Mouse (Mus musculus) adrenal gland, adult 8-10 months (tissue): ENCODE results near the gene Mob3a. TPM values are rescaled to one million over a fixed set of nuclear protein-coding genes. Genes with fewer than 3 reads are reported as not detected.
A peak's percentile ranks its signal among the peaks of the same experiment; 100 is the strongest.

Source experiments
- DNase-seq: peaks from one replicate; pipeline ENCODE4 v3.0.0; 2022
- total RNA-seq, 4 experiments: library from RNA; stranded (reverse); gene quantifications; 2 replicates each; pipeline ENCODE4 v1.2.4; 2022

Gene Mob3a
- total RNA-seq: 10 to 100 TPM; 16.2 to 33.5 (median 25.7) TPM

DNA sequence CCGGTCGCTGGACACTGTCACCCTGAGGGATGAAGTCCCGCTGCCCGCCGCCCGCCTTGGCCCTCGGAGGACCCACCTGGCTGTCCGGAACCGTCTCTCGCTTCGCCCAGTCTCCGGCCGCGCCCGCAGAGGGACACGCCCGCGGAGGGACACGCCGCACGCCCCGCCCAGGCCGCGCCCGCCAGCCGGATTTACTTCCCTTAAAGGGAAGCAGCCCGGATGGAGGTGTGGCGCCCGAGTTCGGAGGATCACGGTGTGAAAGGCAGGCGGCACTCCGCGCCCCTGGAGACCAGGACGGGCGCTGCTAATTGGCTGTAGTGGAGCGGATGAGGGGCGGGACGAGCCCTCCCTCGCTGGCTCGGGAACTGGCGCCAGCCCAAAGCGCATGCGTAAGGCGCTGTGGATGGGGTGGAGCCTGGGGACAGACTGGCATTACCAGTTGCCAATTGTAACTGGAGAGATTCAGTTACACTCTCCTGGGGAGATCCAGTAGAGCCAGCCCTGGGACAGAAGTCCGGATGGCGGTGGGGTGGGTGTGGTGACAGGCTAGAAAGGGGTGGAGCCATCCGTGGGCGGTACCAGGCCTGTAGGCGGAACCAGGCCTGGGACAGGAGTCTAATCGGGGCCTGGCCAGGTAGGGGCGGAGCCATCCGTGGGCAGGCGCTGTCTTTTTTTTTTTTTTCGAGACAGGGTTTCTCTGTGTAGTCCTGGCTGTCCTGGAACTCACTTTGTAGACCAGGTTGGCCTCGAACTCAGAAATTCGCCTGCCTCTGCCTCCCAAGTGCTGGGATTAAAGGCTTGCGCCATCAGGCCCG lies at the start of gene Mob3a, which contains the start of gene Izumo4:
TSS of gene Mob3a (minus strand) at position 257 of the 815 bp plus-strand sequence.
TSS of gene Izumo4 (plus strand) at position 464 of the 815 bp plus-strand sequence.
- peak; percentile 99 for DNase-seq

DNA sequence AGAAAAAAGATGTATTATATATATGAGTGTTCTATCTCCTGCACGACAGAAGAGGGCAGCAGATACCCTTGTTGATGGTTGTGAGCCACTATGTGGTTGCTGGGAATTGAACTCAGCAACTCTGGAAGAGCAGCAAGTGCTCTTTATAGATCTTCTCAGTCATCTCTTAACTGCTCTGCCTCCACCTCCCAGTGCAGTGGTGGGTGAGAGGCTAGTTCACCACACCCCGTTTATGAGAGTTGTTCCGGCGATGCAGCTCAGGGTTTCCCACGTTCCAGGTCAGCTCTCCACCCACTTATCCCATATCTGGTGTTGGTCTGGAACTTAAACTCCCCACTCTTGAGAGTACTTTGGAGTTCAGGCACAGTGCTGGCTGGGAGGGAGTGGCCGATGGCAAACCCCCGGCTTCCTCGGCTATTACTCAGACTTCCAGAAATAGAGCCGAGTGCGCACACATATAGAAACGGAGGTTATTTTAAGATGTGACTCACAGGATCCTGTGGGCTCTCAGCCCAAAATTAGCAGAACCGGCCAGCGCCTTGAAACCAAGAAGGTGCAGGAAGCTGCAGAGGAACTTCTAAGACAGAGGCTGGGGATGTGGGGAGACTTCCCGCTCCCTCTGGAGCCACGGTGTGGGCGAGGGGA lies 49.5 kb upstream of the Mob3a start:
- peak; percentile 67 for DNase-seq

DNA sequence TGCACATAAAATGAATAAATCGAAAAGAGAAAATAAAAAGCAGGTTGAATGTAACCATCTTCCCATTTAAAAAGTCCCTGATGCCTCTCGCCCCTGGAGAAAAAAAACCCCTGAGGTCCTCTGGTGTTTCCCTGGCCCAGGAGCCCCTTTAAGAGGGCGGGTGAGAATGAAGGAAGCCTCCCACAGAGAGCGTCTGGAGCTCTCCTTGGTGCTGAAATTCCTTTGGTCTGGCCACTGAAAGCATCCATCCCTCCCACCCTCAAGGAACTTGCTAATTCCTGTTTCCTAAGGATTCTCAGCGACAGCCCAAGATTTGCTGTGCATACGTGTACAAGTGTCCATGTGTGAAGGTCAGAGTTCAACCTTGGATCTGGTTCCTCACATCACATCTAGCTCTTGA lies 46.8 kb upstream of the Mob3a start:
- DNase-seq: no peak

DNA sequence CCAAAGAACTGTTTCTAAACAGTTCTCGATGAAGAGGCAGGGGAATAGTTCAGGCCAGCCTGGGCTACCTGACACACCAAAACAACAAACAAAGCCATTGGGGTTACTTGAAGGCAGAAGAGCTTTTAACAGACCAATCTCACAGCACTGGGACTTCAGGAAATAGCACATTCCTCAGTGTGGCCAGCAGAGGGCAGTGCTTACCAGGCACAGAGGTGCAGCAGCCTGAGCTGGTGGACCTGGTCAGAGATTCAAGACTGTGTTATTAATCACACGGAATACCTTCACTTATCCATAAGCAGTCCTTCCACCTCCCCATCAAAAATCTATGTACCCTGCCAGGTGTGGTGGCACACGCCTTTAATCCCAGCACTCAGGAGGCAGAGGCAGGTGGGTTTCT lies 45.6 kb upstream of the Mob3a start:
- DNase-seq: no peak

DNA sequence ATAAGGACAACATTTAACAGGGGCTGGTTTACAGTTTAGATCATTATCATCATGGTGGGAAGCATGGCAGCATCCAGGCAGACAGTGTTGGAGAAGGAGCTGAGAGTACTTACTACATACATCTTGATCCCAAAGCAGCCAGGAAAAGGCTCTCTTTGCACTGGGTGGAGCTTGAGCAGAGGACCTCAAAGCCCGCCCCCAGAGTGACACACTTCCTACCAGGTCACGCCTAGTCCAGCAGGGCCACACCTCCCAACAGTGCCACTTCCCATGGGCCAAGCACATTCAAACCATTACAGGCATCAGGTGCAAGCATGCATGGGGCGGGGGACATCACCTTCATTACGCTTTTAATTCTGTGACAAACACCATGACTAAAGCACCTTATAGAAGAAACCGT lies 42.5 kb upstream of the Mob3a start:
- DNase-seq: no peak

DNA sequence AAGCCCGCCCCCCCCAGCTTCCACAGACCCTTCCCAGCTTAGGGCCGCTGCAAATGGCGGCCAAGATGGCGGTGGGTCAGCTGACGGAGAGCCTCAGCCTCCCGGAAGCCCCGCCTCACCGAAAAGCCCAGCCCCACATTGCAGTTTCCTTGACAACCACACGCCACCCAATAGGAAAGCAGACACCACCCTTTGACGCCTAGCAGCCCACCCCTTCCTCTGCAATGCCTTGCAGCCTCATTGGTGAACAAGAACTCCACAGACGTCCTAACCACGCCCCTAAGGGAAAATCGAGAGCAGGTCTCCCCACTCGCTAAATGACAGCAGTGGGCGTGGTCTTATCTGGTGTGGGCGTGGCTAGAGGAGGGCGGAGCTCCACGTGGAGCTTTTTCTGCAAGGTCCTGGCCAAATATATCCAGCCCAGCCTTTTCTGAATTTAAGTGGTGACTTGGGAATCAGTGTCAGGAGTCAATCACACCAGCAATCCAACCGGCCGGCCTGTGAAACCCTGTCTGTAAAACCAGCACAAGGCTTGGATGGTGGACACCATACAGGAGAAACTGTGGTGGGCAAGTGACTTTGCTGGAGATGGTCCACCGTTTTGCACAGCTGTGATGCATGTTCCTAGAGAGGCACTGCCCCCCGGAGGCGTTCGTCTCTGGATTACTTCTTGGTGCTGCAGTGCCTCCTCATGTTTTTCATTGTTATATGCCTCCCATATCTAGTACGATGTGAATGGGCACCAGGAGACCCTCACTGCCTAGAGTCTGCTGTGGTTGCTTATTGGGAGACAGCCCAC lies 40.6 kb upstream of the Mob3a start, which contains the start of gene Ap3d1:
TSS of gene Ap3d1 (minus strand) at position 85 of the 799 bp plus-strand sequence.
- peak; percentile 99 for DNase-seq

DNA sequence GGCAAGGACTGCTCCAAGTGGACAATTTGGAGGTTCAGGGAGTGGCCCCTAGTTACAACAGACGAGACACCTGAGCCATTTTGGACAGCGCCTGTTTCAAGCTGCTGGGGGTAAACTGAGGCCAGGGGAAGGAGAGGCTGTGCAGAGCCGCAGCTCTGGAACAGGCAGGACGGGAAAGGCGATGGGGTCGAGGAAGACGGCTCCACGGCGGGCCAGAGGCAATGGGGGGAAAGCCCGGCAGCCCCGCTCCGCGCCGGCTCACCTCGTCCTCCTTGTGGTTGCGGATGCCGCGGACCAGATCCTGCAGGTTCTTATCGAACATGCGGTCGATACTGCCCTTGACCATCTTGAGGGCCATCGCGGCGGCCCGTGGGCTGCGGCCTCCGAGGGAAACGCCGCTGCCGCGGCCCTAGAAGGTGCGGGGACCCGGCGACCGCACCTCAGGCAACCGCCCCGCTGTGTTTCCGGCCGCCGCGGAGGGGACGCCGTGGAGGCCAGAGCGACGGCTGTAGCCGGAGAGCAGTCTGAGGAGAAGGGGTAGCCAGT lies 39.9 kb upstream of the Mob3a start:
- no peak for DNase-seq

DNA sequence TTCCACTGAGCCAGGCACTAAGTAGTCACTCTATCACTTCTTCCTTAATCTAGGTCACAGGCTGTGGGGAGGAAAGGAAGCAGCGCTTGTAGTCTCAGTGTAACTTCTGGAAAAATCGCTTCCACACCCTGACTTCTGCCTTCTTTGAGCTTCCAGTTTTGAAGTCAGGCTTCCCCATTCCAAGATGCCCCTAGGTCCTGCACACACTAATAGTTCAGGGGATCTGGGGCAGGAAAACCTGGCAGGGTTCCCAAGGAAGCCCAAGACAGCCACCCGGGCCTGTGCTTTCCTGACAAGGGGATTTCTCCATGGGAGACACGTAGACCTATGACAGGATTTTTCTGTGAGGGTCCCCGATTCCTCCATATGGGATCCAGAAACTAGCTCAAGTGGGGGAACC lies 39.4 kb upstream of the Mob3a start:
- no peak for DNase-seq

DNA sequence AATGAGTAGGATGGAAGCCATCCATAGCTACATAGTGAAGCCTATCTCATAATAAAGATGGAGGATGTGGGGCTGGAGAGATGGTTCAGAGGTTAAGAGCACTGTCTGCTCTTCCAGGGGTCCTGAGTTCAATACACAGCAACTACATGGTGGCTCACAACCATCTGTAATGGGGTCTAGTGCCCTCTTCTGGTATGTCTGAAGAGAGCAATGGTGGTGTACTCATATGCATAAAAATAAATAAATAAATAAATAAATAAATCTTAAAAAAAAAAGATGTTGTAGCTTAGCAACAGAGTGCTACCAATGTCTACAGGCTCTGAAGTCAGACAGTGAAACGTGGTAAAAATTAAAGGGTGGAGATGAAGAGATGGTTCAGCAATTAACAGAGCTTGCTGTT lies 36.9 kb upstream of the Mob3a start:
- DNase-seq: no peak

DNA sequence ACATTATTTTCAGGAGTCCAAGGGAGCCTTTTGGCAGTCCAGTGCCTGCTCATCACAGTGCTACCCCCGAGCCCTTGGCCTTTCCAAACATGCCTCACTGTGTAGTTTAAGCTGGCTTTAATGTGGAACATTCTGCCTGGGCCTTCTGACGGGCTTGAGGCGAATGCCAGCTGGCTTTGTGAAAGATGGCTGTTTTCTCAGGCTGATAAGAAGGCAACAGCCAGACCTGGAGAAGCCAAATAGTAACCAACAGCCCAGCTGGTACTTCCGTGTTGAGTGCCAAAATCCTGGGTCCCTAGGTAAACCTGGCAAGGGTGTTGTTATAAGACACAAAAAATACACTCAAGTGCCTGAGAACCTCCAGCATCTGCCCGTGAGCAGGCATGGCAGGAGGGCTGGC lies 35.0 kb upstream of the Mob3a start:
- no peak for DNase-seq

DNA sequence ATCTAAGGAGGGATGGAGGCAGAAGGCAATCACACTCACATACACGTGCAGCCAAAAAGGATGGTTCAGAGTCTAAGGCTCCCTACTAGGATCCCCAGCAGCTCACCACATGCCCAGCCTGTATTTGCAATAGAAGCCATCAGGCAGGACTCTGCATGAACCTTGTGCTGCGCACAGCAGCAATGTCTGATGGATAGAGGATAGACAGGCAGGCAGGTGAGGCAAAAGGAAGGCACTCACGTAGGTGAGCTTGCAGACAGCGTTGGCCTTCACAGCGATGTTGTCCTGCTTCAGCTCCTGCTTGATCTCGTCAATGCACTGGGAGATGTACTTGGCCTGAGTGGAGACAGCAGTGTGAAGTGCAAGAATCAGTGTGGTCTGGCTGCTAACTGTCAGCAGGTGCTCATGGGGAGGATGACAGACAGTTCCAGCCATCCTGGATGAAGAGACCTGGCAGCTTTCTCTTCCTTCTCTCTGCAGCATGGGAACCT lies 30.9 kb upstream of the Mob3a start:
- no peak for DNase-seq

DNA sequence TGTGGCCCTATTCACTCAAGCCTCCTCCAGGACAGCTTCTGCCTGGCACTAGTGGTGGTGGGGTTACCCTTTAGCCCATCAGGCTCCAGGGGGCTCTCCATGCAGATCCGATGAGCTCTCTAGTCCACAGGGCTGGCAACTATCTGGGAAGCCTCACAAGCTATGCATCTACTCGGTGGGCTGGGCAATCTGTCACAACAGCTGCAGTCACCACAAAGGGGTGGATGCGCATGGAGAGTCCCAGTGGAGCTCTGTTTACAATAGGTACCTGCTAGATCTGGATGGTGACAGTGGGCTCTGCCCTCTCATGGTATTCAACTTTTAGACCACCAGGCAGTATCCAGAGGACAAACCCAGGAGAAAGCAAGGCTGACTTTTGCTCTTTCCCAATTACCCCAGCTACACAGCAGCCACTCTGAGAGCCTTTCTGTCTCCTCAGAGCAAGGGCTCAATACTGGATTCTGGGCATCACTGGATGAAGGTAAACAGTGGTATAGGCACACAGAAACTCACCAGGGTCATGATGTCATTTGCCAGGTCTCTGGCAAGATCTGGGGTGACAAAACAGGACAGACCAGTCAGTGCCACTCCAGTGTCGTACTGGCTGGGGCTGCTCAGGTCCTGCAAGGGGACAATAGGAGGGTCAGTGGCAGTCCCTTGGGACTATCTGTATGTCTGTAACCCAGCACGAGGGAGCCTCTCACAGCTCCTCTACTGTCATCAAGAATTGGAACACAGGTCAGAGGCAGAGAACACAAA lies 25.8 kb upstream of the Mob3a start:
- DNase-seq: no peak

DNA sequence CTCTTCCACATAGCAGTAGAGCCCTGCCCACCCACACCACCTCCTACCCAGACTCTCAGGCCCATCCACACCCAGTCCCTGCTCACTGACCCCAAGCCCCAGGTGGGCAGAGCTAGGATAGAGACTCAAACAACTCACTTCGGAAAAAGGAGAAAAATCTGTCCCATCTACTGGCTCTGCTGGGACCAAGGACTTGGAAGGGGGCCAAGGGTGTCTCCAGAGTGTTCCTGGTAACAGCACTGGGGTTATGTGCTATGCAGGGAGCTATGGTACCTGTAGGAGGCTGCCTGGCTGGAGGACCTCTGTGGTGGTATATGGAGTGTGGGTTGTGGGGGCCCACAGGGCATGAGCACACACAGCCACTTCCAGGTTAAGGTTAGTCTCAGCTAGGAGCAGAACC lies 15.5 kb upstream of the Mob3a start:
- no peak for DNase-seq

DNA sequence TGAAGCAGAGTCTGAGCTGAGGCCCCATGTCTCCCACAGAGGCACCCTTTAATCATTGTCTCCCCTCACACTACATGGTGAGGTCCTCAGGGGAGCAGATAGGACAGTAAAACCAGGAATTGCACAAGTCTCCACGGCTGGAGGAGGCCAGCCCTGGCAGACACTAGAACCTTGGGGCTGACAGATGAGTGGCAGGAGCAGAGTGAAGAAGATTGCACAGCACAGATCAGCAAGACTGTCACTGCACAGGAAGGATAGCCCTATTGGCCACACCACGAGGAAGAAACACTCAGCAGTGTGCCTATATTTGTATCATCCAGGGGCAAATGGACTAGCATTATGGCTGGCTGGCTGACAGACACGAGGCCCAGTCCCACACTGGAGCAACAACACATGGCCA lies 9.1 kb upstream of the Mob3a start:
- no peak for DNase-seq

DNA sequence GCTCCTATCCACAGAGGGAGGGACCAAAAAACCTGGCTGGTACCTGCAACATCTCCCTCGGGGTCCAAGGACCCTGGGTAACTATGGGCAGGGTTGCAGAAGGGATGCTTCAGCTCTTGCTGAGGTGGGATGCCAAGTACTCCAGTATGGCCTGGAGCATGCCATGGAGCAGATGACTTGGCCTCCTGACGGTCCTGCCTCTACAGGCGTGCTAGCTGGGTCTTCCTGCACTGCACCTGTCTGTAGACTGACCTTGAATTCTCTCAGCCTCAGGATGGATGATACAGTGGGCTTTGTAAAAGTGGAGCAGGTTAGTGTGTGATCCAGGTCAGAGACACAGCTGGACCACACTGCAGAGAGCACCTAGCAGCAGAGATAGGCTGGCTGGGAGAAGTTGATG lies 3.7 kb upstream of the Mob3a start:
- DNase-seq: no peak

DNA sequence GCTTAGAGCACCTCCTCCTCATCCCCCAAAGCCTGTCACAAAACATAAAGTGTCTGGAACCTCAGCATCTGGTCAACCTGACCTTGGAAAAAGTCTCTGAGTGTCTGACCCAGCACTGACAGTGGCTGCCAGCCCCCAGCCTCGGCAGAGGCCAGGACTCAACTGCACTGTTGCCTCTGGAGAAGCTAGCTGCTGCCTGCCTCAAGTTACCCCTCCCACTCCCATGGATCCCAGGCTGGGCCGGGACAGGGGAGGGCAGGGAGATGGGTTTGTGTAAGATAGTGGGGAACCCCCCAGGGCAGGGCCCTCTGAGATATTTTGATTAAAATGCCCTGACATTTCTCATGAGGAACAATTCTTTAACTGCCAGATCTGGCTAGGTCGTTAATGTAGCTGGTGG lies 3.3 kb upstream of the Mob3a start:
- no peak for DNase-seq

DNA sequence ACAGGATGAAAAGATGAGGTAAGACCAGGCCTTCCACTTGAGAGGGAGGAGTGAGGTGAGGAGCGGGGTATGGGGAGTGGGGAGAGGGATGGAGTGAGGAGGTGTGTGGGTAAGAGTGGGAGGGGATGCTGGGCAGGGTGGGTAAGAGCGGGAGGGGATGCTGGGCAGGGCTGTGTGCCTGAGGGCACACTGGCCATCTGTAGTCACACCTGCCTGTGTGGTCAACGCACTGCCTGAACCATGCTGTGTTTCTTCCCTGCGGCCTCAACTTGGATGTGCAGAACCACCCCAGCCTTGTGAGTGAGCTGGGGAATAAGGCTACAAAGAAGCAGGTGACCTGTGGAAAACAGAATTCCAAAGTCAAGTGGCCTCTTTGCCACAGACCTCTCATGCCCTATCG lies 2.6 kb upstream of the Mob3a start:
- no peak for DNase-seq

DNA sequence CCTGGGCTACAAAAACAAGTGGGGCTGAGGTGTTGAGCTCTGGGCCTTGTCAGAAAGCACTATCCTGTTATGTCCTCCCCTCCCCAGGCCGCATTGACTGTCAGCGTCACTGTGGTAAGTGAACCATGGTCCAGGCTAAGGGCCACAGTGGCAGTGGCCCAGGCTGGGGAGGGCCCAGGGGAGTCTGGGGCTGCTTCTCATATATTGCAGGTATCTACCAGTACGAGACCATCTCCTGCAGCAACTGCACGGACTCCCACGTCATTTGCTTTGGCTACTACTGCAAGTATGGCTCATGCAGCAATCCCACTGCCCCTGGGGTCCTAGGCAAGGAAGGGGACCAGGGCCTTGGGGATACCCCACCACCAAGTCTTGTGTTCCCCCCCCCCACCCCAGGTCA lies 1.9 kb upstream of the Mob3a start:
- DNase-seq: no peak

DNA sequence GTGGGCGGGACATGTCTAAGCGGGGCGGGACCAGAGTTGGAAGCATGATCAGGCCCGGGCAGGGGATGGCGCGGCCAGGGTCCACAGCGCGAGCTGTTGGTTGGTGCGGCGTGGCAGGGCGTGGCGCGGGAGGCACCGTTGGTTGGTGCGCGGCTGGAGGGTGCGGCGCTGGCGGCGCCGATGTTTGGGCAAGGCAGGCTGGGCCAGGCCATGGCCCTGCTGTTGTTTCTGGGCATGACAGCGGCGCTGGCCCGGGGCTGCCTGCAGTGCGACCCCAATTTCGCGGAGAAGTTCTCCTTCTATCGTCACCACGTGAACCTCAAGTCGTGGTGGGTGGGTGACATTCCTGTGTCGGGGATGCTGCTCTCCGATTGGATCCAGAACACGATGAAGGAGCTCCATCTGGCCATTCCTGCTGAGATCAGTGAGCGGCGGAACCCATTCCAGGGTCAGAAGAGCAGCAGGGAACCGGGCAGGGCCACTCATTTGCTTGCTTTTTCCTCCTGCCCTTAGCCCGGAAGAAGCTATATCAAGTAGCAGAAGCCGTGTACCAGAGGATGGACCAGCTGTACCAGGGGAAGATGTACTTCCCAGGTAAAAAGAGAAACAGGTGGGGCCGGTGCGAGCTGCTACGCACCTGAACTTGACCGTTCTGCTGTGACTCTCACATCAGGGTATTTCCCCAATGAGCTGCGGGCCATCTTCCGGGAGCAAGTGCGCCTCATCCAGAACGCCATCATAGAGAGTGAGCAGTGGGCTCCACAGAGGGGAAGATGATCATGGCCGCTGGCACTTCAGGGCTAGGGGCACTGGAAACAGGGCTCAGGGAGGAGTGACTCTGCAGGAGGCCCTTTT lies 986 bp upstream of the Mob3a start:
- DNase-seq: peak; percentile 95

DNA sequence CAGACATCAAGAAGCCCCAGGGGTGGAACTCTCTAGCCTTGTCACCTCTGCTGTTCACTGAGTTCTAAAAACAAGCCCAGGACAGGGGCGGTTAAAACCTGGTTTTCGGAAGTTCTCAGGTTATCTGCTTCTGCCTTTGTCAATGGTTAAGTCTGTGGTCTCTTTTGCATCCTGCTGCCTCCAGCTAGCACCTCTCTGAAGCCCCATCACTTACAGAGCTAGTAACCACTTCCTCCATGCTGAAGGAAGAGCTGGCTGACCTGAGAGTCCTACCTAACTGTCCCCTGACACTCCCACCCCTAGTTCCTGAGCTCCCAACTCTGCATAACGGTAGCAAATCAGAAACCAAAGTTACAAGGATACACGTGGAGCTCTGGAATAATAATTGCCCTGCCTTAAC lies 1.0 kb downstream of the Mob3a start:
- DNase-seq: no peak

DNA sequence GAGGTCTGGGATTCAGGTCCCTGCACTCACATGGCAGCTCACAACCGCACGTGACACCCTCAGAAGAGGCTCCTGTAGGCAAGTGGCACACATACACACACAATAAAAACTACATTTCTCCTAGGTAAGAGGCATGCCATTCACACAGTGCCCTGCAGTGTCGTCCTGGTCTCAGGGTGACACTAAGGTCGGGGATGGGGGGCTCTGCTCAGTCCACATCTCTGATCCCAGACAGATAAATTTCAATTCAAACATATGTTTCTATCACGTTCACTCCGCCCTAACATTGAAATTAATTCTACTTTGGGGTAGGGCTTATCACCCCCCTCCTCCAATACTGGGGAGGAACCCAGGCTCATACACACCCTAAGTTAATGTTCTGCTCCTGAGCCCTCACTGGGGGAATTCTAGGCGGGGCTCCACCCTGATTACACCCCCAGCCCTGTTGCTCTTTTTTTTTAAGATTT lies 1.7 kb downstream of the Mob3a start:
- no peak for DNase-seq
